Mouse (Mus musculus) hindlimb bud, embryonic 11.5 days (tissue): ENCODE measurements around the gene Med27.

Experiments used
- DNase-seq: peaks from one replicate; pipeline ENCODE4 v3.0.0-alpha.2; 2012; ENCODE audit warnings: low read depth, low spot score; ENCODE audit errors: extremely low spot score

Gene Med27

DNA sequence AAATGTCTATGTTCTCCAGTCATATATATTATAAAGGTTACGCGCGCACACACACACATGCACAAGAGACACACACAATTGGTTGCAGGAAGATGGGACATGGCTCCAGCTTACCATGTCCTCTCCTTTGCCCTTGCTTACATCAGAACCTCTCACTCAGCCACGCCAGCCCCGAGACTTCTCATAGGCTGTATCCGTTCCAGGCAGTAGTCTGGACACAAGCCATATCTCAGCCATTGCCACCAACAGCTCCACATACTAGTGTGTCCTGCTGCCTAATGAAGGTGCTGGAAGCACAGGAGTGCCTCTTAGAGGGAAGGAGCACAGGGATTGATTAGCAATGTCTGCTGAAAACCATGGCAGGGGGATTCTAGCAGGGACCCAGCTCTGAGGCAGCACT is 211.9 kb downstream of the Med27 start:
- DNase-seq: no peak

DNA sequence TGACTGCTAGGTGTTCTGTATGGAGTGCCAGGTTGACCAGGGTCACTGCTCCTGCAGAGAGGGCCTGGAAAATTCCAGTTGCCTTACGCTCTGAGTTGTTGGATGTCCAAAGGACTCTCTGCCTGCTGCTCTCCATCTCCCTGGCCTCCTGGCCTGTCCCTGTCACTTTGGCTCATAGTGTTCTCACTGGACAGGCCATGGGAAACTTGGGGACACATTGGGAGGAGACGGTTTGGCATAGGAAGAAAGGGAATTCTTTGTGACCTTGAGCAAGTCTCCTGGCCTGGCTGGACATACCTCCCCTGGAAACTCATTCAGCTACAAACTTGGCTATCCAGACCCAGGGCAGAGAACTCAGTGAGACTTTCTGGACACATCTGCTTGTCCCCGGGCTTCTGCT is 213.3 kb downstream of the Med27 start:
- no peak for DNase-seq

DNA sequence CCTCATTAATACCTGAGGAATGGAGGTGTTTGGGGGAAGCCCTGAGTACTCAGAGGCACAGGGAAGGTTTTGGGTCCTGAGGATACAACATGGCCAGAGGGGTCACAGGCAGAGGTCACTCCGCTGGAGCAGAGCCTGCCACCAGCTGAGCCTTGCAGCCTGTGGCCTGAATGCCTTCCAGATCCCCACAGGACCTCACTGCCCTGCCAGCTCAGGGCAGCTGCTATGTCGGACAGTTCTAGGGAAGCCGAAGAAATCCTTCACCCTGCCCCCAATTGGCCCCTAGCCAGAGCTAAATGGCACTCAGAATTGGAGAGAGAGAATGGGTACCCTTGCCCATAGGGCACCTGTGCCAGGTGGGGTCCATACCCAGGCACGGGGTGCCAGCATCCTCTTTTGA is 214.8 kb downstream of the Med27 start:
- DNase-seq: no peak

DNA sequence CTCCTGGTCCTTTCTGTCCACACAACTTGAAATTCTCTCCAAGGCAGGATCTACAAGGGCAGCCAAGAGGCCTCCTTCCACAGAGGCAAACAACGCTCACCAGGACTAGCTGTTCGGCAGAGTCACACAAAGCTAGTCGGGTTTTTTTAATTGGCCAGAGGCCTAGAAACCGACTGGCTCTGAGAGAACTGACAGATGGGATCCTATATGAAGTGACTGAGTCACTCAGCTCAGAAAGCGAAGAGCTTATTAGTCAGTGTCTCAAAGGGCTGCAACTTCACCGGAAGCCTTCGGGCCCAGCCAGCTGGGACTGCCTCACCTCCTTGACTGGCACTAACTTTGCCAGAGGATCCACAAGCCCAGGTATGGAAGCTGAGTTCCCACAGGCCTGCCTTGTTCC is 217.4 kb downstream of the Med27 start:
- DNase-seq: no peak

DNA sequence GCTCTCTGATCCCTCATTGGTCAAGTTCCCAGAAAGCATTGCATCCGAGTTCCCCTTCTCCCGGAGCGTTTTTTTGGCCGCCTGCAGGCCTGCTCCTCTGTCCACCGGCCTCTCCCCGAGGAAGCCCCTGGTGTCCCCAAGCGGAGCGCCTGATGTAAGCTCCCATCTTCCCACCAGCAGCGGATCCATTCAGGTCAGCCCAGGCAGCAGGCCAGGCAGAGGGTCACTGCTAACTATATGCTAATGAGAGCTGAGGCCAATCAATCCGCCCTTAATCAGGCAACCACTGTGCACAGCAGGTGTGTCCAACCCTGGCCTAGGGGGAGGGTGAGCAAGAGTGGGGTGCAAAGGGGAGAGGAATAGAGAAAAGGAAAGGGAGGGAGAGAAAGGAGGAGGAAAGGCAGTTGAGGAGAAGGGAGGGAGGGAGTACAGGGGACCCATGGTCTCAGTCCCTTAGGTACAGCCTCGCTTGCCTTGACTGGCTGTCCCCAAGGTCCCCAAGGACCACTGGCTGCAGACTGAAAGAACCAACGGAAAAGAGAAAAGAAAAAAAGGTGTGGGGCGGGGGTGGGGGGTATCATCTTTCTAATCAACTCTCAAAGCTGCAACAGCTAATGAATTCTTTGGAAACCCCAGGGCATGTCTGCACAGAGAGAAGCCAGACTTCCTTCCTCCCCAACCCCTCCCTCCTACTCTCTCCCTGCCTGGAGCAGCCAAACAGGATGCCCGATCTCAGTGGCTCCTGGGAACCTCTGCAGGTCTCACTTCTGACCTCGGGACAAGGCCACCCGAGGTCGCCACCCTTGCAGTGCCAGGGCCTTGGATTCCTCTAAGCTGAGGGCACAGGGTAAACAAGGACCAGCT is 219.2 kb downstream of the Med27 start:
- DNase-seq: no peak

DNA sequence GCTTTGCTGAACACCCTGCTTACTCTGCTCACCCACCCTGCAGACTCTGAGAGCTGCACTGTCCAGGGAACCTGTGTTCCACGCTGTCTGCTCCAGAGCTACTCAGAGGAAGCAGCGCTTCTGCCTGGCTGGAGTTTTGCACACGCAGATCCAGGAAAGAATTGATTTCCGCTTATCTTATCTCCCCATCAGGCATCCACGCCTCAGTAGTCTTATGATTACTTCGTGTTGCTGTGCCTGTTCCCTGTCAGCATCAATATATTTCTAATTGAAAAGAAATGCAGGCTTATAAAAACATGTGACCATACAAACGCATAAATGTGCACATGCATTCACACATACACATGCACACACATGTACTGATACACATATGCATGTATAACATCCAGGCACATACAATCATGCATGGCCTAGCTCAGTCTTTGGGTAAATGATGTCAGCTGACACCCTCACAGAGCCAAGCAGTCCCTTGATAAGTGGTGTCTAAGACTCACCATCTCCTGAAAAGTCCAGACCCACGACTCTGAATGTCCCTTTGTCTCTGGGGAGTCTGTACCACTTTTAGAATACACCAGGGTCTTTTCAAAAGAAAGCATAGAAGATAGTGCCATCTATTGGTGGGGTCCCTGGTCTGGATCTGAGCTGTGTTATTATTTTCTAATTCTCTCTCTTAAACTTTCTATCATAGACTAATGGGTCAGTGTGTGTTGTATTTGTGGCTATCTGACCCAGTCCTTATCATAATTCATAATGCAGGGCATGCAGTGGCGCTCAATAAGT is 225.5 kb downstream of the Med27 start:
- no peak for DNase-seq

DNA sequence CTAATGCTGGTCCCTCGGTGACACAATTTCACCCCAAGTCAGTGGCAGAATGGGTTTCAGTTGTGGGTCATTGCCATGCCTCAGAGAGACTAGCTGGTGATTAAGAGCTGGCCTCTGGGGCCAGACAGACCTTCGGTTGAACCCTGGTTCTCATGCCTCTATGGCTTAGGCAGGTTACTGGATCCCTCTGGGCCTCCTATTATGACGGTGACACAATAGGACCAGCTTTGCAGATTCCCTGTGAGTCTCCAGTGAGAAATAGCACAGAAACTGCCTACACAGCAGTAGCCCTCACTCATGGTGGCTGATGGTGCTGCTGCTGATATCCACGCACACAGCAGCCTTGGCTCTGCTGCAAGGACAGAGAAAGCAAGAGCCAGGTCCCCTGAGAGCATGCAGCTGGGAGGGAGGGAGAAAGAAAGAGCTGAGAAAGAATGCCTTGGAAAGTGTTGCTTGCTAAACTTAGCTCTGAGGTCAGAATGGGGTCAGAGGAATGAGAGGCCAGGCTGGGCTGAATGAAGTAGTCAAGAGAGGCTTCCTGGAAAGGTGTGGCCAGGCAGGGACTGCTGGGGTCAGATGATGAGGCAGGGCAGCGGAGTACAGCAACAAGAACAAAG is 226.3 kb downstream of the Med27 start:
- no peak for DNase-seq

DNA sequence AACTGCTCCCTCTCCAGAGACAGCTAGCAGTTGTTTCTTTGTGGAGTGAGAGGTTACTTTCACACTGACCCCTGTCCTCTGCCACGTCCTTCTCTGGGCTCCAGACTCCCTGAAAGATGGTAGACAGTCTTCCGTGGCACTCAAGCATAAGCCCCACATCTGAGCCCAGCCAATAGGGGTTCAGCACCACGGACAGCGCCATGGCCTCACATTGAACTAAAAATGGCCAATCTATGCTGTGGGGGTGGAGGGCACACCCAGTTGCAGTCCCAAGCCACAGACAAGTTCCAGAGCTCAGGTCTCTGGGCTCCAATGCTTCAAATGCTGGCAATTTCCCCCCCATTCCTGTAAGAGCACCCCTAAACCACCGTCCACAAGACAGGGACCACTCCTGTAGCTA is 227.0 kb downstream of the Med27 start:
- DNase-seq: peak; percentile 73

DNA sequence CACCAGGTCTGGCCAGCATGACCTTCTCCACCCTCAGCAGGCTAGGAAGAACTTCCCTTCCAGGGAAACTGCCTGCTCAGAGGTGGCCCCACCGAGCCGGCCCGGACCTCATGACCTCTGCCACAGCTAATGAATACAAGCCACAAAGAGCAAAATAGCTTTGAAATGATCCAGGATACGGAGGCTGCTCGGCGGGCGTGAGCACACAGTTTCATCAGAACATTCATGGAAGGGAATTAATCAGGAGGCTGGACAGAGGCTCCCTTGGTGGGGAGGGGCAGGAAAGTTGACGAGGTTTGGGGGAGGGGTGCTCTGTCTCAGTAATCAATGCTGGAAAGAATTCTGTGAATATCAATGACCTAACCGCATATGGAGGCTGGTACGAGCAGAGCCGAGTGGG is 227.6 kb downstream of the Med27 start:
- DNase-seq: no peak
